Mouse (Mus musculus): Measurements from ENCODE around the gene Gskip.

The Gskip gene

GRCm38 (mm10) chr12:105683933-105684901, at the start of gene Gskip:
Gskip (plus strand) TSS chr12:105684829.
- DNase-seq (ENCODE audit: low spot score in 2 of 2): peak; percentile 20

DNA sequence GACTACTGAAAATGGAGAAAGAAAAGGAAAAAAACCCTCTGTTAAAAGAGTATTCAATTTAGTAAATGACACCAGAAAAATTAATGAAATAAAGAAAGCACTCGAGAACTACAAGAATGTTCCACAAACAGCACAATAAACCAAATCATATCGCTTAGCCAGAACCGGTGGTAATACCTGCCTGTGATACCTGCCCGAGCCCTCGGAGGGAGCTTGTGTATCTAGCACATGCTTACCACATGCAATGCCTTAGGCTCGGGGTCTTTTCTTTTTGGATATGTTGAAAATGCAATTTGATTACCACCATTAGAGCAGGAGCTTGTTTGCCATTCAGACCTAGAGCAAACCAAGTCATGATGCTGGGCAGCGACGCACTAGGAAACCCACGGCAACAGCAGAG, 48.1 kb upstream of the Gskip start:
- DNase-seq (ENCODE audit: low spot score in 2 of 2): no peak

DNA sequence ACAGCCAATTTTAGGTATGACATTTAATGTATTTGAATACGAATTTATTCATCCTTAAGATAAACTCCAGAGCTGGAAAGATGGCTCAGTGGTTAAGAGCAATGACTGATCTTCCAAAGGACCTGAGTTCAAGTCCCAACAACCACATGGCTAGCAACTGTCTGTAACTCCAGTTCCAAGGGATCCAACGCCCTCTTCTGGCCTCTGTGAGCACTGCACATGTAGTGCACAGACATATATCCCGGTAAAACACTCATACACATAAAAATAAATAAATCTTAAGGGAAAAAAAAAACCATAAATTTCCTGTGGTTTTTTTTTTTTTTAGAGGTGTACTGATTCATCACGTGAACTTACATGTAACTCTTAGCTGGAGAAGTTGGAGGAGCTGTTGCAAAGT, 47.1 kb upstream of the Gskip start:
- no peak for DNase-seq (ENCODE audit: low spot score in 2 of 2)

DNA sequence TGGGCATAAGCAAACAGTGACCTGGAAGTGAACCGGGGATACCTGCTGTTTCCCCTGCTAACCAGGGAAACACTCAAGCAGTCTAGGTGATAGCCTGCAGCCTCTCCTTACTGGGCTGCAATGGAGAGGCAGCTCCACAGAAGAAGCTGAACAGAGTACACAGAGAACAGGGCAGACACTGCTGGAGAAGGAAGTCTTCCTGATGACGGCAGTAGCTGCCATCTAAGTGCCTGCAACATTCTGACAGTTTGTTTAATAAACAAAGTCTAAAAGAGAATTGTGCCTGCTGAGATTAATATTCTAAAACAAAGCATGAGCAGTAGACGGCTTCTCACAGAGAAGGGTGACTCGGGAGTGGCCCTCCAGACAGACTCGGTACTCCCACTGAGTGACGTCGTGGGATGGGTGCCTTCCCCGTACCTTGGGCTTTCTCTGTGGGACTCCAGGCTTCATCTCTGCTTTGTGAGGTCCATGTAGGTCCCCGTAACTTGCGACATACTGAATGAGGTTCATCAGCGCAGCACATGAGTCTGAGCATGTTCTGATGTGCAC, 41.8 kb upstream of the Gskip start:
- DNase-seq (ENCODE audit: low spot score in 2 of 2): no peak

DNA sequence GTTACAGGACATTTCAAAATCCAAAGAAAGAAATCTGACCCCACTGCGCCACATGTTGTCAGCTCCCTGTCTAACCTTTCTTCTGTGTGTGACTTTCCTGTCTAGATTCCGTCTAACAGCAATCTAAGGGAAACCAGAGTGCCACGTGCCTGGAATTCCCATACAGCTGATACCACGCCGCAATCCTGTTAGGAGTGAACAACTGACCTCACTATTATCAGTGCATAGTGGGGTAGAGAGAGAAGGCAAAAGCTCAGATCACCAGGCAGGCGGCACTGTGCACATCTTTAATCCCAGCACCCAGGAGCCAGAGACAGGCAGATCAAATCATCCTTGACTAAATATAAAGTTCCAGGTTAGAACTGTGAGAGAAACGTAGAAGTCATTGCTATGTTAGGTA, 28.8 kb upstream of the Gskip start:
- no peak for DNase-seq (ENCODE audit: low spot score in 2 of 2)

DNA sequence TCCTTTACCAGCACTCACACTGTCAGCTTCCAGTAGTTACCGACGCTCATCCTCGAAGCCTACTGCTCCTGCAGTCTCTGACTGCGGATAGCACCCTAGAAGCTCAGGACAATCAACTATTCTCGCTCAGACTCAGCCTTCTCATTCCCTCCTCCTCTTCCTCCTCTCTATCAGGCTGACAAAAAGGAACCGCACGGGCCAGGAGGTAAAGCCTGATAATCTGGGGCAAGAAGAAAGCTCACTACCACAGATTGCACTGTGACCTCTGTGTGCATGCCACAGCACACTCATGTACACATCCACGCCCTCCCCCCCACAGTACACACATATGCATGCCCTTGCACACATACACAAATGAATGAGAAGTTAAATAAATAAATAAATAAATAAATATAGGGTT, 8.4 kb upstream of the Gskip start:
- DNase-seq (ENCODE audit: low spot score in 2 of 2): no peak

DNA sequence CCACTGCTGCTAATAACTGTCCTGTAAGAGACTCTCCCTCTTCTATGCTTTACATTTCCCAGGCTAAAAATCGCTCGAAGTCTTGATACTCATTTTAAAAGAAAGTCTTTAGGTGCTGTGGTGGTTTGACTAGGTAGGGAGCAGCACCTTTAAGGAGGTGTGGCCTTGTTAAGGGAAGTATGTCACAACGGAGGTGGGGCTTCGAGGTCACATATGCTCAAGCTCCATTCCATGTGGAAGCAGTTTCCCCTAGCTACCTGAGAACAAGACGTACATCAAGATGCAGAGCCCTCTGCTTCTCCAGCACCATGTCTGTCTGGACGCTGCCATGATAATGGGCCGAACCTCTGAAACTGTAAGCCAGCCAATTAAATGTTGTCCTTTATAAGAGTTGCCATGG, 6.4 kb upstream of the Gskip start:
- no peak for DNase-seq (ENCODE audit: low spot score in 2 of 2)

DNA sequence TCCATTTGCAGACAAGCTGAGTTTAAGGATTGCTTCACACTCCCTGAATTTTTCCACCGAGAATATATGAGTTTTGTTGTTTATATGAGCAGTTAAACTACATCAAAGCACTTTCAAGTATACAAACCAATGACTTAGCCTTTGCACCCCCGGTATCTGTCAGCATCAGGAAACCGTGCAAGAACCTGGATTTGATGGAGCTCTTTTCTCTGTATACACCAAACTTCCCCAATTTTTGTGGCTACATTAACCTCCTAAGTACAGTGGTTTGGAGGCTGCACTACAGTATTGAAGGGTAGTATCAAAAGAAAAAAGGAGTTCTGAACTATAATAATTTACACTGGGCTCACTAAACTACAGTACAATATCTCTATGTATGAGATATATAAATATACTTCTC, 5.9 kb upstream of the Gskip start:
- no peak for DNase-seq (ENCODE audit: low spot score in 2 of 2)

GRCm38 (mm10) chr12:105685001-105685691, 517 bp downstream of the Gskip start, which contains the start of gene Atg2b:
Atg2b (minus strand) TSS chr12:105685211.
- DNase-seq (ENCODE audit: low spot score in 2 of 2): peak; percentile 90 to 94

DNA sequence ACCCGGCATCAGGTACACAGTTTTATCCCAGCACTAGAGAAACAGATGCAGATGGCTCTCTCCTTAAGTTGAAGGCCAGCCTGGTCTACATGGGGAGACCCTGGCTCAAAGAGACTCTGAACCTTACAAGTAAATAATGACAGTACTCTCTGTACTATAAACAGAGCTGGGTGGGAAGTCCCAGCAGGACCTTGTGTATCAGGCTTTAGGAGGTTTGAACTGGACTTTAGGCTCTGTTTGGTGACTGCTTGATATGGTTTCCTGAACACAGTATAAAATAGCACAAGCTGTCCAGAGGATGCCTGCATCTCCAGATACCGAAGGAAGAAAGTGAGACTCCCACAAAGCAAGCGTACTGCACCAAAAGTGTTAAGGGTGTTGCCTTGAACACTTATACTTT, 2.2 kb downstream of the Gskip start:
- no peak for DNase-seq (ENCODE audit: low spot score in 2 of 2)

- no peak for DNase-seq (ENCODE audit: low spot score in 2 of 2)
These were observed 2.8 kb downstream of the Gskip start for GRCm38 (mm10) chr12:105687416-105687815.

DNA sequence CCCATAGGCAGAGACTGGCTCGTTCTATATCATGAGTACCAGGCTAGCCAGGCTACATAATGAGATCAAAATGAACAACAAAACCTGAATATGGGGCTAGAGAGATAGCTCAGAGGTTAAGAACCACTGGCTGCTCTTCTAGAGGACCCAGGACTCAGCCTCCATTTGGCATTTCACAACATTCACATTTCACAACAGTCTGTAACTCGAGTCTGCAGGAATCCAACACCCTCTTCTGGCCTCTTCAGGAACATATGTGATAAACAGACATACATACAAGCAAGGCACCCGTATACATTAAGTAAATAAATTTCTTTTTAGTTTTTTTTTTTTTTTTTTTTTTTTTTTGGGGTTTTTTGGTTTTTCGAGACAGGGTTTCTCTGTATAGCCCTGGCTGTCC, 3.9 kb downstream of the Gskip start:
- no peak for DNase-seq (ENCODE audit: low spot score in 2 of 2)

GRCm38 (mm10) chr12:105689435-105689834, 4.8 kb downstream of the Gskip start:
- DNase-seq (ENCODE audit: low spot score in 2 of 2): no peak

- DNase-seq (ENCODE audit: low spot score in 2 of 2): no peak
These were observed 9.4 kb downstream of the Gskip start for GRCm38 (mm10) chr12:105694021-105694420.

DNA sequence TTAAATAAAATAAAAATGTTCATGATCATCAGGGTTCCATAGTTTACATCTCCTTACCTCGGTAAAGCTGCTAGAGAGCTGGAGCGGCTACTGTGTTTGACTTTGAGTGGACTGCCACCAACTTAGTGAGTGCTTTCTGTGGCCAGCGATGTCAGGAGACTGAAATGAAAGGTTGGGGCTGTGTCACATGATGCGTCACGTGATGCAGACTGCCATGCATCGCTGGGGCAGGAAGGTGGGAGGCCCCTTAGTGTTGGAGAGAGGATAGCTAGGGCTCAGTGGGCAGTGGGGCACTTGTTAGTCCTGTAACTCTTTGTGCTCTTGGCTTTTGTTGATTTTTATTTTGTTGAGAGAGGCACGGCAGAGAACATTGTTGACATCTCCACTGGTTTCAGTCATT, 11.2 kb downstream of the Gskip start:
- no peak for DNase-seq (ENCODE audit: low spot score in 2 of 2)

DNA sequence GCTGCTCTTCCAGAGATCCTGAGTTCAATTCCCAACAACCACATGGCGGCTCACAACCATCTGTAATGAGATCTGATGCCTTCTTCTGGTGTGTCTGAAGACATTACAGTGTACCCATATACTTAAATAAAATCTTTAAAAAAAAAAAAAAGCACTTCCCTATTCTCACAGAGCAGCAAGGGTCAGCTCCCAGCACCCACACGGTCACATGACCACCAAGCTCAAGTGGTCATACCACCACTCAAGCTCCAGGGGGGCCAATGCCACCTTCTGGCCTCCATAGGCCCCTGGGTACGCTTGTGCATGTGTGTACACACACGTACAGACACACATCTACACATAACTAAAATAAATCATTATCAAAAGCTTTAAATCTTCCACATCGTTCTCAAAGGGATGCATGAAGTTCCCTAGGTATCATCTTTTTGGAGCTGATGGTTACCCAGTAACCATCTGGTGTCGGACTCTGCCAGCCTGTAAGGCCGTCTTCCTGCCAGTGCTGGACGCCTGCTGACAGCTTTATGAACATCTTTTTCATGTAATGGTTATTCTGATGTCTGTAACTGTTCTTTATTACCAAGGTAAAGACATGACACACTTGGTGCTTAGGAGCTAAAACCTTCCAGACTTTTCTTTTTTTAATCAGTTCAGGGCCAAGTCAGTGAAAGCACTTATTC, 12.6 kb downstream of the Gskip start:
- no peak for DNase-seq (ENCODE audit: low spot score in 2 of 2)

DNA sequence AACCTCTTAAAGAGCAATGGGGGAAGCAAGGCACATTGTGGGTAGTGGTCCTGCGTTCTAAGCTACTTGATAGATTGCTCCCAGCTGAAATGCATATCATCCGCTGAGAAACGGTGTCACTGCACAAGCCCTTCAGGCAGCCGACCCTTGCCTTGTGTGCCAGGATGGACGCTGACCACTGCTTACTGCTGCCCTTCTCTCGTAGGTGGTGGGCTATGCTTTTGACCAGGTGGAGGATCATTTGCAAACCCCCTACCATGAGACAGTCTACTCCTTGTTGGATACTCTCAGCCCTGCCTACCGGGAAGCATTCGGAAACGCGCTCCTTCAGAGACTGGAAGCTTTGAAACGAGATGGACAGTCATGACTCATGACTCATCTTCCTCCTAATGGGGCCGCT, 15.8 kb downstream of the Gskip start:
- DNase-seq (ENCODE audit: low spot score in 2 of 2): no peak

DNA sequence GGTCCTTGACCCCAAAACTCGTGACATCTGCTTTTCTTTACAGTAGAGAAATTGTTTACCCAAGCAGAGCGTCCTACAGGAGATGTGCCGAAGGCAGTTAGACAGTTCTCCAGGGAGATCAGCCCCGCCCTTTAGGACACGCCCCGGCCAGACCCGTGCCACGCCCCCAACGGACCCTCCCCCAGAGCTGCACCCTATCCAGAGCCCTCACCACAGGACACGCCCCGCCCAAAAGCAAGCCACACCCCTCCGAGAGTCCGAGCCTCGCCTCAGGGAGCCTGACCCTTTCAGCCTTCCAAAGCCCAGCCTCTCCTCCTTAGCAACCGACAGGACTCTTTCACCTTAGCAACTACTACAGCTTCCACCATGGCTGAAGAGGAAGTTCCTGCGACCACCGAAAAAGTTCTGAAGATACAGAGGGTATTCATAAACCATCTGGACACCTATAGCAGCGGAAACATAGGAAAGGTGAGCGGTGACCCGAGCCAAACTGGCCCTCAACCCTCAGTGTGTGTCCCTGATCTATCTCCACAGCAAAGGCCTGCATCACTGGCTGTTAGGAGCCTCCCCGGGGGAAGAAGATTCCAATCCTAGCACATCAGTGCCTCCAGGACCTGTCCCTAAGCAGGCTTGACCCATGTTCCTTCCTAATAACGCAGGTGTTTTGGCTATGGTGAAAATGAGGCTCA, 21.3 kb downstream of the Gskip start, which contains the start of gene Ak7:
Ak7 (plus strand) TSS at position 178 of the 689 bp plus-strand sequence.
- no peak for DNase-seq (ENCODE audit: low spot score in 2 of 2)

DNA sequence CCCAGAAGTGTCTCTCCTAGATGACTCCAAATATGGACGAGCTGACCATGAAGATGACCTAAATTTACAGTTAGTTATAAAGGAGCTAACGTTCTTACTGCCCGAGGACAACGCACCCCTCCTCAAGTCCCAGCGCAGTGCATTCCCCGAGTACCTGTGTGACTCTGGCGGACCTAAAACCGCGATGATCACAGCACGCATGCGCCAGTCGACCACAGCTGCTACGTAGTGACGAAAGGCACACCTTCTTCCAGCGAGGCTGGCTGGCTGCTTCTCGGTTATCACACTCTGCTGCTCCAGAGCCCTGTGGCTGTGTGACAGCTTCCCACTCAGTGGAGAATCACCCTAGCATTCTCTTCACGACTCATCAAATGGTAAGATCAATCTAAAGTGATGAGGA, 34.0 kb downstream of the Gskip start:
- DNase-seq (ENCODE audit: low spot score in 2 of 2): peak; percentile 21 to 30

DNA sequence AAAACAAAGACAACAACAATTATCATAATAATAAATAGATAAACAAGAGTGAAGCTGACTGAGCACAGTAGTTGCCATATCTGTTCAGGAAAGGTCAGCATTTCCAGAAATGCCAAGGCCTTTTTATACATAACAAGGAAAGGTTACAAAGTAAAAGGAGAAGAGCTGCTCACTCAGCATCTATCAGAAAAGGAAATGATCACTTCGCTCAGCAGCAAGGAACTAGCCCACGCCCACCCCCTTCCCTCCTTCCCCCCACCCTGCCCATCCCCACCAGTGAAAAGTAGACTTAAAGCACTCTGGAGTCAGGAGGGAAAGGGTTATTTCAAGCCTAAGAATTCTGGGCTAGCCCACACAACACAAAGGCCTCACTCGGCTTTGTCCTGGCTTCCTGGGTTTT, 35.6 kb downstream of the Gskip start:
- DNase-seq (ENCODE audit: low spot score in 2 of 2): no peak

DNA sequence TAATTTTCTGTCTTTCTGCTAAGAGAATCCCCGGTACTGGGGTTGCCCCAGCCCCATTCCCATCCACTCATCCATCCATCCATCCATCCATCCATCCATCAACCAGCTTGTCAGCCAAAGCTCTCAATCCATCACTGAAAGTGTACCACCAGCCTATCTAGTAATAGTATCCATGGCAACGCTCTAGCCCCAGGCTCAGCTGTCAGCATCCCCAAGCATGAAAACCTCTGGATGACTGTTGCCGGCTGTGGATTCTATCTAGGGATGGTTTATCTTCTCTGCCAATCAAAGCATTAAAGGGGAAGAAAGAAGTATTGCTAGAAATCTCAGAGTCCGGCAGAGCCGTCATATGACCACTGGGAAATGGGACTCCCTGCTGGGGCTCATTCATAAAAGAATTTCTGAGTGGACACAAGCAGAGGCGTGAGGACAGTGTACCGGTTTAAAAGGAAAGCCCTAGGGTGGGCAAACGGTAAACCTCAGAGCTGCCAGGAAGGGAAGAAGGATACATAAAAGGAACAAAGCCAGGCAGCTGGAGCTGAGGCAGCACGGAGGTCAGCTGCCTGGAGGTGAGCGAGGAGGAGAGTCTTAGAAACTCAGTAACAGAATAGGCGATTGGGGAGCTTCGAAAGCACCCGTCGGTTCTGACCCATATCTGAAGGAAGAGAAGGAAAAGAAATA, 37.0 kb downstream of the Gskip start:
- no peak for DNase-seq (ENCODE audit: low spot score in 2 of 2)
